Mouse (Mus musculus) forebrain, postnatal 0 days (tissue): Measurements from ENCODE around the gene Pkd1. TPM values are rescaled to one million over a fixed set of nuclear protein-coding genes. Genes with fewer than 3 reads are reported as not detected.

Experiments used
- ATAC-seq: fragments of 200-750 bp; cut with Nextera tagmentation; 2 replicates; pipeline ENCODE4 v1.8.0; 2017; ENCODE audit warnings: mild to moderate bottlenecking, moderate library complexity
- DNase-seq: peaks from one replicate; pipeline ENCODE4 v3.0.0-alpha.2; 2015
- H3K27ac ChIP-seq: fragments of 300-500 bp; sonication (generic); 2 replicates; pipeline ENCODE4 v1.5.1; 2014; ENCODE audit warnings: low read depth, mild to moderate bottlenecking, antibody characterized with exemption, low read length, moderate library complexity, mixed read lengths
- H3K27me3 ChIP-seq: fragments of 300-500 bp; sonication (generic); 2 replicates; pipeline ENCODE4 v1.6.1; 2014; ENCODE audit warnings: mild to moderate bottlenecking, low read length, mixed read lengths; ENCODE audit not compliant: insufficient read depth
- H3K36me3 ChIP-seq: fragments of 300-500 bp; sonication (generic); 2 replicates; pipeline ENCODE4 v1.6.1; 2014; ENCODE audit warnings: mild to moderate bottlenecking, moderate library complexity; ENCODE audit not compliant: insufficient read depth
- H3K4me1 ChIP-seq: fragments of 300-500 bp; sonication (generic); 2 replicates; pipeline ENCODE4 v1.6.1; 2014; ENCODE audit warnings: antibody characterized with exemption; ENCODE audit not compliant: insufficient read depth
- H3K4me2 ChIP-seq: fragments of 300-500 bp; sonication (generic); 2 replicates; pipeline ENCODE4 v1.6.1; 2014; ENCODE audit warnings: low read depth, mild to moderate bottlenecking, moderate library complexity
- H3K4me3 ChIP-seq: fragments of 300-500 bp; sonication (generic); 2 replicates; pipeline ENCODE4 v1.5.1; 2014; ENCODE audit warnings: low read depth, low read length, mixed read lengths
- H3K9ac ChIP-seq: fragments of 300-500 bp; sonication (generic); 2 replicates; pipeline ENCODE4 v1.6.1; 2014; ENCODE audit warnings: mild to moderate bottlenecking
- H3K9me3 ChIP-seq: fragments of 300-500 bp; sonication (generic); 2 replicates; pipeline ENCODE4 v1.6.1; 2016; ENCODE audit warnings: low read length
- CTCF ChIP-seq: sonication (generic); IDR thresholded peaks from 2 replicates; pipeline ENCODE4 v1.5.1; 2016; ENCODE audit warnings: antibody characterized with exemption, control low read depth, low read depth
- WGBS: fragments of 180-500 bp; shearing (Covaris S2); extraction: QIAGEN DNeasy Blood & Tissue Kit; methylation state at CpG from one replicate; pipeline ENCODE4 v1.1.7; 2014; 5-methylcytosine and 5-hydroxymethylcytosine counted together
- polyA plus RNA-seq: library from polyadenylated mRNA; unstranded; fragments of >200 nt; fragmentation: Nextera tagmentation; extraction: Ambion mirVana; gene quantifications from 2 replicates; pipeline ENCODE4 v1.2.1, GENCODE M21; 2015
- total RNA-seq: library from RNA; depleted of rRNA; stranded (reverse); fragments of >200 nt; gene quantifications from 2 replicates; pipeline ENCODE4 v1.2.3, GENCODE M21; 2014

Gene Pkd1
- total and polyA plus RNA-seq, 2 experiments from 2014 or later = 8.9 to 58.8 TPM

- H3K4me2 ChIP-seq = no peak overlapping the region
- 85% methylated on average over 3 of the region's 3 CpGs for WGBS
- no peak overlapping the region for H3K4me3 ChIP-seq
- no peak for ATAC-seq
- H3K36me3 ChIP-seq = peaks cover 58% of the 10 kb centered on the region
- no peak for DNase-seq
- no peaks in the 10 kb centered on the region for H3K27me3 ChIP-seq
- TF ChIP-seq CTCF = no peak
- H3K27ac ChIP-seq = no peak overlapping the region
- no peaks in the 10 kb centered on the region for H3K4me1 ChIP-seq
- H3K9me3 ChIP-seq = no peaks in the 10 kb centered on the region
- H3K9ac ChIP-seq = no peak overlapping the region
Observed at GRCm38 (mm10) chr17:24565092-24565491, 15.5 kb downstream of the Pkd1 start.

DNA sequence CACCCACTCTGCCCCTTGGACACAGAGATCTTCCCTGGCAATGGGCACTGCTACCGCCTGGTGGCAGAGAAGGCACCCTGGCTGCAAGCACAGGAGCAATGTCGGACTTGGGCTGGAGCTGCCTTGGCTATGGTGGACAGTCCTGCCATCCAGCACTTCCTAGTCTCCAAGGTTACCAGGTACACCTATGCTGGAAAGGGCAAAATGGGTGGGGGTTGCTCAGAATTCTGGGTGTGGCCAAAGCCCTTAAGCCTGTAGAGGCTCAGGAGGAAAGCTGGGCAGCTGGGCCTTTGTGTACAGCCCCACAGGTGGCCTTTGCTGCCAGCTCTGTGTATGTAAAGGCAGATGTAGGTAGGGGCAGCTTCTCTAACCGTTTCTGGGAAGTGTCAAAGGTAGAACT, 16.2 kb downstream of the Pkd1 start:
- Histone ChIP-seq H3K36me3 (peaks cover 65% of the 10 kb centered on the region), H3K9ac (no peak overlapping the region), H3K4me1 (no peaks in the 10 kb centered on the region), H3K27ac (no peak overlapping the region), H3K4me3 (no peak overlapping the region), H3K27me3 (no peaks in the 10 kb centered on the region), H3K4me2 (no peak overlapping the region), H3K9me3 (no peaks in the 10 kb centered on the region)
- WGBS = 61% methylated on average over 3 of the region's 3 CpGs
- DNase-seq (no peak), ATAC-seq (no peak)
- TF ChIP-seq CTCF = no peak

- Histone ChIP-seq H3K9ac (no peak overlapping the region), H3K4me2 (no peak overlapping the region), H3K9me3 (no peaks in the 10 kb centered on the region), H3K27ac (no peak overlapping the region), H3K36me3 (peaks cover 79% of the 10 kb centered on the region), H3K27me3 (no peaks in the 10 kb centered on the region), H3K4me1 (no peaks in the 10 kb centered on the region), H3K4me3 (no peak overlapping the region)
- 65% methylated on average over 8 of the region's 8 CpGs for WGBS
- no peak for DNase-seq
- ATAC-seq = no peak
- no peak for TF ChIP-seq CTCF
Observed at GRCm38 (mm10) chr17:24567034-24567779, 17.6 kb downstream of the Pkd1 start.

GRCm38 (mm10) chr17:24569837-24570236, 20.2 kb downstream of the Pkd1 start:
- H3K36me3 ChIP-seq = peaks cover 95% of the 10 kb centered on the region
- TF ChIP-seq CTCF = no peak
- H3K27me3 ChIP-seq = no peaks in the 10 kb centered on the region
- no peak overlapping the region for H3K9ac ChIP-seq
- H3K4me1 ChIP-seq = no peaks in the 10 kb centered on the region
- no peak overlapping the region for H3K4me3 ChIP-seq
- 84% methylated on average over 4 of the region's 4 CpGs for WGBS
- no peak overlapping the region for H3K27ac ChIP-seq
- DNase-seq = no peak
- no peak overlapping the region for H3K4me2 ChIP-seq
- no peak for ATAC-seq
- H3K9me3 ChIP-seq = no peaks in the 10 kb centered on the region

DNA sequence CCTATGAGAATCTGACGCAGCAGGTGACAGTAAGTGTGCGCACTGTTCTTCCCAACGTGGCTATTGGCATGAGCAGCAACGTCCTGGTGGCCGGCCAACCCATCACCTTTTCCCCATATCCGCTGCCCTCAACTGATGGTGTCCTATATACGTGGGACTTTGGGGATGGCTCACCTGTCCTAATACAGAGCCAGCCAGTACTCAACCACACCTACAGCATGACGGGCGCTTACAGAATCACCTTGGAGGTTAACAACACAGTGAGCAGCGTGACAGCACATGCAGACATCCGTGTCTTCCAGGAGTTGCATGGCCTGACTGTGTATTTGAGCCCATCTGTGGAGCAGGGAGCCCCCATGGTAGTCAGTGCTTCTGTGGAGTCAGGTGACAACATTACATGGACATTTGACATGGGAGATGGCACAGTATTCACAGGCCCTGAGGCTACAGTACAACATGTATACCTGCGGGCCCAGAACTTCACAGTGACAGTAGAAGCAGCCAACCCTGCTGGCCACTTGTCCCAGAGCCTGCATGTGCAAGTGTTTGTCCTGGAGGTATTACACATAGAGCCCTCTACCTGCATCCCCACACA, 23.1 kb downstream of the Pkd1 start:
- no peak overlapping the region for H3K9ac ChIP-seq
- H3K9me3 ChIP-seq = no peaks in the 10 kb centered on the region
- no peak overlapping the region for H3K27ac ChIP-seq
- no peaks in the 10 kb centered on the region for H3K27me3 ChIP-seq
- no peak overlapping the region for H3K4me3 ChIP-seq
- no peak for TF ChIP-seq CTCF
- no peak overlapping the region for H3K4me2 ChIP-seq
- ATAC-seq (no peak), DNase-seq (no peak)
- H3K4me1 ChIP-seq = no peaks in the 10 kb centered on the region
- 95% methylated on average over 12 of the region's 12 CpGs for WGBS
- H3K36me3 ChIP-seq = peaks cover 96% of the 10 kb centered on the region

- no peaks in the 10 kb centered on the region for H3K9me3 ChIP-seq
- no peak for TF ChIP-seq CTCF
- H3K4me2 ChIP-seq = no peak overlapping the region
- ATAC-seq (no peak), DNase-seq (no peak)
- no peaks in the 10 kb centered on the region for H3K27me3 ChIP-seq
- 95% methylated on average over 9 of the region's 9 CpGs for whole genome bisulfite sequencing
- no peak overlapping the region for H3K27ac ChIP-seq
- no peaks in the 10 kb centered on the region for H3K4me1 ChIP-seq
- H3K9ac ChIP-seq = no peak overlapping the region
- H3K4me3 ChIP-seq = no peak overlapping the region
- H3K36me3 ChIP-seq = peaks cover 98% of the 10 kb centered on the region
Observed at GRCm38 (mm10) chr17:24573811-24574210, 24.2 kb downstream of the Pkd1 start.

DNA sequence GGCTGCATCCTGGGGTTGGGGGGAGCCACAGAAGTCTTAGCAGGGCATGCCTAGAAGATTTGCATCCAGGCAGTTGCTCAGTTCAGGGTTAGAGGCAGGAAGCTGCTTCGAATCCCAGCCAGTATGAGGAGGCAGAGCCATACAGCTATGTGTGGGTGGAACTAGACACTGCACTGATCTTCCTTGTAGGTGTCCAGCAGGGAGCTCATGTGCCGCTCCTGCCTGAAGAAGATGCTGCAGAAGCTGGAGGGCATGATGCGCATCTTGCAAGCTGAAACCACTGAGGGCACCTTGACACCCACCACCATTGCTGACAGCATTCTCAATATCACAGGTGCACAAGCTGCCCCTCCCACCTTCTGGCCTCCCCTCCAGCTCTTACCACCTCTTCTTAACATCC, 29.9 kb downstream of the Pkd1 start:
- no peak for TF ChIP-seq CTCF
- WGBS = 94% methylated on average over 3 of the region's 3 CpGs
- DNase-seq = no peak
- no peaks in the 10 kb centered on the region for H3K4me1 ChIP-seq
- peaks cover 87% of the 10 kb centered on the region for H3K36me3 ChIP-seq
- H3K4me2 ChIP-seq = no peak overlapping the region
- H3K9ac ChIP-seq = no peak overlapping the region
- H3K4me3 ChIP-seq = no peak overlapping the region
- ATAC-seq = no peak
- H3K9me3 ChIP-seq = no peaks in the 10 kb centered on the region
- no peak overlapping the region for H3K27ac ChIP-seq
- H3K27me3 ChIP-seq = no peaks in the 10 kb centered on the region
